Mouse (Mus musculus) frontal cortex, postnatal 10 days (tissue): Measurements from ENCODE around the gene Usp45.
"Not testable (repeated sequence)": the region's sequence is repeated elsewhere in the genome, so short reads cannot be mapped to it uniquely, and the experiment has no call there.

Source experiments
- DNase-seq, 2 experiments: peaks; one replicate each; pipeline ENCODE4 v3.0.0; 2022; ENCODE audit warnings: low spot score in 2 of 2, mixed read lengths in 1 of 2

The Usp45 gene

DNA sequence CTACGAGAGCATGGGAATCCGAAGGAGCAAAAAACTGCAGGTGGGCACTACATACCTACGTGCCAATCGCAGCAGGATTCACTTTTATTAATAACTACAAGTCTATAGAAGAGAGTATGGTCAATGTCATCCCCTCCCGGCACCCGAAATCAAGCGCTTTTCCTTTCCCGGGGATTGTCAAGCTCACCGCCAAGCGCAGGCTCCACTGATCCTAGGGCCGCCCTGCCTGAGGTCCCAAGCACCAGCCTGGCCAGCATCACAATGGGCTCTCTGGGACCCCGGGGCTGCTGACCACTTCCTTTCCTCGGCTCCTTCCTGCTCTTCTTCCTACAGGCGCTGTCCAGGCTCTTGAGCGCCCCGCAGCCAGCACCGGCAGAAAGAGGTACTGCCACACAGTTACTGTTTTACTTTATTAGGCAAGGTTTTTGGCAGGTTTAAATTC, at the start of gene Usp45, which contains the start of gene Tstd3:
Usp45 (plus strand) TSS at position 294 of the 442 bp plus-strand sequence.
Tstd3 (minus strand) TSS at position 350 of the 442 bp plus-strand sequence.
- peak; percentile 72 to 82 for DNase-seq

DNA sequence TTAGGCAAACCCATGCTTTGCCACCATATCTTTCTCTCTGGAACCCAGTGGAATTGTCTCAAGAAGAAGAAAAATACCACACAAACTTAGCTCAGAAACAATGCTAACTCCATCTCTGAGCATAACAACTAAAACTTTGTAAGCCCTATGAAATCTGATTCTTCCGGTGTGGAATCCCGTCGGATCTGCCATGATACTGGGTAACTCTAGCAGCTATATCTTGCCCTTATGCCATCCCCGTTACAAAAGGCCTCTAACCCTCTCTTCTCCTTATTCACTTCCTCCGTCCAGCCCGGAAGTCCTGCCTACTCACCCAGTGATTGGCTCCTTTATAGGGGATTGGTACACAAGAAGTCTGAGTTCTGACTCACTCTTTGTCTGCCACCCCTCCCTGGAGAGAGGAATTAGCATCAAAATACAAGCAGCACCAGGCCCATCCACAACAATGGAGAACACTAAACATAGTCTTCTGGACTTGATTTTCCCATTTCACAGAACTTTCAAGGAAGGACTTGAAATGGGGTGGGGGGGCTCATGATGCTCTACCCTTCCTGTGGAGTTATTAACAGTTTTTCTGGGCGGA, 44.1 kb upstream of the Usp45 start:
- DNase-seq, result no peak

DNA sequence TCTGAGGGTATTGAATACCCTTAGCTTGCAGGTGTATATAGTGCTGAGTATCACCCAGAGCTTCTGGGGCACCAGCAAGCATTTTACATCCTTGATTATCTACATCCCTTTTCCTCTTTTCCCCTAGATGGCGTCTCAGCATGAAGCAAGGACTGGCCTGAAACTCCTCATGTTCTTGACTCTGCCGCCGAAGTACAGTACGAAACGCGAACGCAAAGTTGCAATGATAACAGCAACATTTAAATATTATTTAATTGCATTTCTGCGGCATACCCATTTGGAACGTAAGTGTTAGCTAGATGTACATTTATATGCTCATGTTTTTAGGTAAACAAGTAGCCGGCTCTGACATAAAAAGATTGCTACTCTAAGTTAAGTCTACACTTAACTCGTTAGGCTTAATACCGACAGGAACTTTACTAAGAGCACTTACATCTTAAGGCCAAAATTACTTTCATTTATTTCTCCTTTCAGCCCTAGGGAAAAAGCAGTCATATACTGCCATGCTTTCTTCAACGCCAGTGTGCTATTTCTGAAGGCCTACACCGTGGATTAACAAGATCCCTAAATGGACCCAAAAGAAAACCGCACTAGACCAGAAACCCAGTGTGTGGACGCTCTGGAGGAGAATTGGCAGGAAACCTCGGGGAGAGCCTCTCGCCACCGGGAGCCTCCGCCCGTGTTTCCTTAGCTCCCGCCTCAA, 39.9 kb upstream of the Usp45 start:
- peak; percentile 23 to 29 for DNase-seq

DNA sequence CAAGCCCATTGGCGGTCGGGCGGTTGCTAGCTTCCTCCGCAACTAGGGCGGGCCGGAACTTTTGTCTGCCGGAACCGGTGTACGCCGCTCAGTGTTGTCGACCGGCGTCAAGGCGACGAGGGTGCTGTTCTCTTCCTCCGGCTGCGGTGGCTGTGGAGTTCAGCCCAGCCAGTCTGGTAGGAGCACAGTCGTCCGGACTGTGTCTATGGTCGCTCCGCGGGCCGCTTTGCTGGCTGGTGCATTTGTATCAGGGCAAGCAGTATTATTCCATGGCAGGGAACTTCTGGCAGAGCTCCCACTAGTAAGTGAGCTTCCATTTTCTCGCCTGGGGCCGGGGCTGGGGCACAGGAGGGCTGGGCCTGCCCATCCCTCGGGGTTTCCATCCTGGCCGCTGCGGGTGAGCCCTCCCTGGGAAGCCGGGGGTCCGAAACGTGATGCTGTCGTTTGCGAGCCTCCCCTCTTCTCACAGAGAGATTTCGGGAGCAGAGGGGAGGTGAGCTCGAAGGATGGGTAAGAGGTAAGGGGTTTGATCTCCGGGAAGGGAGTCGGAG, 39.3 kb upstream of the Usp45 start, which contains the start of gene Ccnc:
Ccnc (plus strand) TSS at position 87 of the 551 bp plus-strand sequence.
- DNase-seq, result peak; percentile 85 to 90

DNA sequence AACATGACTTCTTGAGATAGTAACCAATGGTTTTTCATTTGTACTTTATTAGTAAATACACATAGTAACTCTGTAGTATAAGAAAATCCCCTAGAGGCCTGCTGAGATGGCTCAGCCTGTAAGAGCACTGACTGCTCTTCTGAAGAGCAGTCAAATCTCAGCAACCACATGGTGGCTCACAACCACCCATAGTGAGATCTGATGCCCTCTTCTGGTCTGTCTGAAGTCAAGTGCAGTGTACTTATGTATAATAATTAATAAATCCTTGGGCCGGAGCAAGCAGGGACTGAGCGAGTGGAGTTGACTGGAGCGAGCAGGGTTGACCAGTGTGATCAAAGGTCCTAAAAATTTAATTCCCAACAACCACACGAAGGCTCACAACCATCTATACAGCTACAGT, 27.8 kb upstream of the Usp45 start:
- DNase-seq, result no peak

DNA sequence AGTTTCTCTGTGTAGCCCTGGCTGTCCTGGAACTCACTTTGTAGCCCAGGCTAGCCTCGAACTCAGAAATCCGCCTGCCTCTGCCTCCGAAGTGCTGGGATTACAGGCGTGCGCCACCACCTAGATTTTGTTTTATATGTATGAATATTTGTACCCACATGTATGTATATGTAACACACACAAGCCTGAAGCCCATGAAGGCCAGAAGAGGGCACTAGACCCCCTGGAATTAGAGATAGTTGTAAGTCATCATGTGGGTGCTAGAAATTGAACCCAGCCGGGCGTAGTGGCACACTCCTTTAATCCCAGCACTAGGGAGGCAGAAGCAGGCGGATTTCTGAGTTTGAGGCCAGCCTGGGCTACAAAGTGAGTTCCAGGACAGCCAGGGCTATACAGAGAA, 22.8 kb upstream of the Usp45 start:
- not testable (repeated sequence) for DNase-seq

DNA sequence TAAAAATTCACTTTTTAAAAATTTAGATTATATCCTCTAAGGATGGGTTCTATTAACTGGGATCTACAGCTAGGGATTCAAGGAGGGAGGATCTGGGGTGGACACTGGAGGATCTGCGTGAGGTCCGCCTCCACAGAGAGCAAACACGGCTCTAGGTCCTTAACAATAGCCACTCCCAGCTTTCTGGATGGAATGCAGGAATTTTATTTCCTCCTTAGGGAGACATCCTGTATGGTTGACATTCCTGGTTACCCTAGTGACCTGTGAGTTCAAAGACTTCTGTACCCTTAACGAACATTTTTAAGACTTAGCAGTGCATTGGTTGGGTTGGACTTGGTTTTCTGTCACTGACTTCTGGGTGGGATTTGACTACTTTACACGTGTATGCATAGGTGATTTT, 21.2 kb upstream of the Usp45 start:
- DNase-seq, result no peak

DNA sequence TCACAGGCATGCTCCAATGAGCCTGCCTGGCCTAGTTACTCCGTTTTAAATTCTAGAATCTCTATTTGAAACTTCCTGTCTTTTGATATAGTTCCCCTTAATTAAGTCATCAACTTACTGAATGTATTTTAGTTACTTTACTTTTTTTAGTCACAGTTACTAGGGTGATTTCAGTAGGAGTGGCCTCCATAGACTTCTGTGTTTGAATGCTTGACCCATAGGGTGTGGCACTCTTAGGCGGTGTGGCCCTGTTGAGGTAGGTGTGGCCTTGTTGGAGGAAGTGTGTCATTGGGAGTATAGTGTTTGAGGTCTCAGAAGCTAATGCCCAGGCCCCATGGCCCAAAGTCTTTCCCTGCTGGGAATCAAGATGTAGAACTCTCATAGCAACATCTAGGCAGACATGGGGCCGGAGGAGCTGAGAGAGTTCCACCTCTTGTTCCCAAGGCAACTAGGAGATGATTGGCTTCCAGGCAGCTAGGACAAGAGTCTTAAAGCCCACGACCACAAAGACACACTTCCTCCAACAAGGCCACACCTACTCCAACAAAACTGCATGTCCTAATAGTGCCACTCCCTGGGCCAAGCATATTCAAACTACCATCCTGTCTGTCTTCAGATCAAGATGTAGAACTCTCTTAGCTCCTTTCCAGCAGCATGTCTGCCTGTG, 11.7 kb upstream of the Usp45 start:
- DNase-seq, result no peak

DNA sequence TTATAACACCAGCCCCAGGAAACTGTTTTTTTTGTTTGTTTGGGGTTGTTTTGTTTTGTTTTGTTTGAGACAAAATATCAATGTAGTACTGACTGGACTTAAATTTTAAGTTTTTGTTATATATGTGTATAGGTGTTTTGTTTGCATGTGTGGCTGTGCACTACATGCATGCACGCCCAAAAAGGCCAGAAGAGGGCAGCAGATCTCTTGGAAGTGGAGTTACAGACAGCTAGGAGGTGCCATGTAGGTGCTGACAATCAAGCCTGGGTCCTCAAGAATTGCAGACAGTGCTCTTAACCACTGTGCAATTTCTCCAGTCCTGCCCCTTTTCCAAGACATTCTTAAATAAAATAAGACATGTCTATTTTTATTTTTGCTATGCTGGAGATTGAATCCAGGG, 8.1 kb upstream of the Usp45 start:
- no peak for DNase-seq

DNA sequence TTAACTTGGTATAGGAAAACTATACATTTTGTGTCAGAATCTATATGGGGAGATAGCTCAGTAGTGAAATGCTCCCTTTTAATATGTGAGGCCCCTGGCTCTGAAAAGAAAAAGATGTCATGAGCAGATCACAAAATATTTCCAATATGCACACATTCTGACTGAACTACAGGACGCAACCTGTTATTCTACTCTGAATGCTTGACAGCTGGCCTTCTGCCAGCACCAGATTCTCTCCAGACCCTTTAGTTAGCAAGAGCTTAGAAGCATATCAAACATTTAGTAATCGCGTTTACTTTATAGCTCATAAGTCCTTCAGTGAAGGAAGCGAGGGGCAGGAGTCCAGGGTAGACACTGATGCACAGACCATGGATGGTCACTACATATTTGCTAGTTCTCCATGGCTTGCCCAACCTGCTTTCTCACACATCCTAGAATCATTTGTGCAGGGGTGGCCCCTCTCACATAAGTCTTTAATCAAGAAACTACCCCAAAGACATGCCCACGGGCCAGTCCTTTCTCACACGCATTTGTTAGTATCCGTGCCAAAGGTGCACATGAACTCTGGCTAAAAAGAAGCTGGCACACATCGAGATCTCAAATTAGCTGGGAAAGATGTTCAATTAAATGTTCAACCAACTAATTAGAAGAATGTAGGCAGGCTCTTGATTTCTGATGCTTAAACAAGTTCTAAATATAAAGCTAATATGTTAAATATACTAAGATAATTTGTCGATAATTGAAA, 5.4 kb upstream of the Usp45 start:
- DNase-seq, result no peak

DNA sequence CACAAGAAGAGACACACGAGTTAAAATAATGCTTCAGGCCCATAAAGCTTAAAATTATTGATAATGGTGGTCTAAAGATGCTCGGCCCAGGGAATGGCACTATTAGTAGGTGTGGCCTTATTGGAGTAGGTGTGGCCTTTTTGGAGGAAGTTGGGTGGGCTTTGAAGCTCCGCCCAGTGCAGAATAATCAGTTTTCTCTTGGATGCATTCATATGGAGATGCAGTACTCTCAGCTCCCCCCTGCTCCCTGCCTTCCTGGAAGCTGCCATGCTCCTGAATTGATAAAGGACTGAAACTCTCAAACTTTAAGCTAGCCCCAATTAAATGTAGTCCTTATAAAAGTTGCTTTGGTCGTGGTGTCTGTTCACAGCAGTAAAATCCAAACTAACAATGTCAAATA, 3.1 kb upstream of the Usp45 start:
- DNase-seq, result no peak

DNA sequence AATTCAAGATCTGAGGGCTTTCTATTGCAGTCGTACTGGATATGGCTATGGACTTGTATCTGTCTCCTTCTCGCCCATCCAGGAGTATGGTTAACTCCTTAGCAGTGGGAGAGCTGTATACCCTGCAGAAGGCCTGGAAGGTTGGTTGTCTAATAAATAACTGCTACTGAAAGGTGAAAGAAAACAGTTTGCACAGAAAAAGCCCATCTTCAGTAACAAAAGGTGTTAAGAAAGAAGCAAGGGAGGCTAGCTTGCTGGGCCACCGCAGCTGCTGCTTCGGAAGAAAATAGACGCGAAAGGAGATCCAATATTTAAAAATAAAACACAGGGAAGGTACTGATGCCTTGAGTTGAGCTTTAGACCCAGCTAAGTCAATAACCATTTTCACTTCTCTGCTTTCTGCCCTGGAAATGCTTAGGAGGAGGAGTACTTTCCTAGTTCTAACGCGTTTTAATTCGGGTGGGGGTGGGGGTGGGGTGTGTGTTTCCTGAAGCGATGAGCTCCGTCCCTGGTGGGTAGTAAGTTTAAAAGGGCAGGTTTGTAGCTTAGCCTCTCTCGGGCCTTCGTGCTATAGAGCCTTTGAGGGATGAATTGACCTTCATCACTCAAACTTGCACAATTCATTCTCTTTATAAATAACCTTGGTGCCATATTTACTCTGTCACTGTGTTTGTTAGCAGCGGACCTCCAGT, 639 bp upstream of the Usp45 start:
- DNase-seq, result no peak

DNA sequence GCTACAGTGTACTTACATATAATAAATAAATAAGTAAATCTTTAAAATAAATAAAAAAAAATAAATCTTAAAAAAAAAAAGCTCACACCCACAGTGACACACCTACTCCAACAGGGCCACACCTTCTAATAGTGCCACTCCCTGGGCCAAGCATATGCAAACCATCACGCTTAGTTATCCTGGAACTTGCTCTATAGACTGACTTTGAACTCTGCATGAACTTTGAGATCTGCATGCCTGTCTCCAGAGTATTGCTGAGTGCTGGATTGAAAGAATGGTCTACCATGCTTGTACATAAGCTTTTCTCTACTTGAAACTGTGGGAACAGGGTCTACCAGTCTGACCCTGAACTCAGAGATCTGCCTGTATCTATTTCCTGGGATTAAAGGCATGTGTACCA, 4.1 kb downstream of the Usp45 start:
- no peak for DNase-seq

DNA sequence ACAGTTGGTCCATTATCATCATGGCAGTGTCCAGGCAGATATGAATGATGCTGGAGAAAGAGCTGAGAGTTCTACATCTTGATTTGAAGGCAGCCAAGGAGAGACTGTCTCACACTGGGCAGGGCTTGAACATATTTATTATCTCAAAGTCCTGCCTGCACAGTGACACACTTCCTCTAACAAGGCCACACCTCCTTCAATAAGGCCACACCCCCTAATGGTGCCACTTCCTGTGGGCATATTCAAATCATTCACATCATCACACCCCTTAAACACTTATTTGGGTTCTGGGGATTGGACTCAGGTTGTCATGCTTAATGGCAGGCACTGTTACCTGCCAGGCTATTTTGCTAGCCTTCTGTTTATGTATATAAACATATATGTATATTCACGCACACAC, 5.3 kb downstream of the Usp45 start:
- no peak for DNase-seq

DNA sequence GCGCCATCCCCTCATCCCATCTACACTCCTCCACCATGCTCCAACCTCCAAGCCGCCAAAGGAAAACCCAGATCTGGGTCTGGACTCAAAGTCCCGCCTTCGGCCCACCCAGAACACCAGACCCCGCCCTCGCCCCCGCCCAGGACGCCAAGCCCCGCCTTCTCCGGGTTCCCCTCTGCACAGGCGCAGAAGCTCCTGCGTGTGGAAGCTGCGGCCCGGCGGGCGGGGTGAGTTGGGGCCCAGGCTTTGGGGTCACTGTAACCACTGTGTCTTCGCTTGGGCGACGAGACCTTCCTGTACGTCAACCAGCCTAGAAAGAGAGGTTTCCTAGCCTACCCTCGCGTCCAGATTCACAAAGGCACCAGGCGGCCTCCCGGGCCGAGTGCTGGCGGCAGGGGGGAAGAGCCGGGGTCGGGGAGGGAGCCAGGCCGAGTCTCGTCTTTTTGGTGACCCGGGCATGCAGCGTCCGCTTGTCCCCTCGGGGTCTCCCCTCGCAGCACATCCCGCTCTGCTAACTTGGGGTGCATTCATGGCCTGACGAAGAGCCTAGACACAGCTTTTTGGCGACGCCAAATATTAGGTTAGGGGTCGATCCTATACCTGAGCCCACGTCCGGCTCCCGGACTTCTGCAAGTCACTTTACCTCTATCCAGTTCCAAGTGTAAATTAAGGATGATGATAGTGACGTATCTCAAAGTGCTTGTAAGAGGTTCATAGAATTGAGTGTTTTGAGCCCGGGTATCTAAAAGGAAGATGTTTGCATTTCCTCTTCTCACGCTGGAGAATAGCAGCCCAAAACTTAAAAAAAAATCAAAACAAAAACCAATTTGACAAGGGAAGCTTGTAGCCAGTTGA, 9.4 kb downstream of the Usp45 start:
- DNase-seq, result peak; percentile 81 to 90

DNA sequence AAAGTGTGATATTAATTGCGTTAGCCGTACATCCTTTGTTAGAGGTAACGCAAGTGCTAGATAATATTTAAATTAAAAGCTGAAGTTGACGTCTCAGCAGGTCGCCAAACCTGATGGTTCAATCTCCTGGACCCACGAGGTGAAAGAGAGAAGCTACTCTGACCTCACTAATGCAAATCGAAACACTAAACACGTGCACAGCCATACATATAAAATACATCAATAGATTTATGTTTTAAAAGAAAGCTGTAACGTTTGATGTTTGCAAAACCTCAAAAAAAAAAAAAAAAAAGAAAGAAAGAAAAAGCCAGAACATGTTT, 9.9 kb downstream of the Usp45 start:
- no peak for DNase-seq

DNA sequence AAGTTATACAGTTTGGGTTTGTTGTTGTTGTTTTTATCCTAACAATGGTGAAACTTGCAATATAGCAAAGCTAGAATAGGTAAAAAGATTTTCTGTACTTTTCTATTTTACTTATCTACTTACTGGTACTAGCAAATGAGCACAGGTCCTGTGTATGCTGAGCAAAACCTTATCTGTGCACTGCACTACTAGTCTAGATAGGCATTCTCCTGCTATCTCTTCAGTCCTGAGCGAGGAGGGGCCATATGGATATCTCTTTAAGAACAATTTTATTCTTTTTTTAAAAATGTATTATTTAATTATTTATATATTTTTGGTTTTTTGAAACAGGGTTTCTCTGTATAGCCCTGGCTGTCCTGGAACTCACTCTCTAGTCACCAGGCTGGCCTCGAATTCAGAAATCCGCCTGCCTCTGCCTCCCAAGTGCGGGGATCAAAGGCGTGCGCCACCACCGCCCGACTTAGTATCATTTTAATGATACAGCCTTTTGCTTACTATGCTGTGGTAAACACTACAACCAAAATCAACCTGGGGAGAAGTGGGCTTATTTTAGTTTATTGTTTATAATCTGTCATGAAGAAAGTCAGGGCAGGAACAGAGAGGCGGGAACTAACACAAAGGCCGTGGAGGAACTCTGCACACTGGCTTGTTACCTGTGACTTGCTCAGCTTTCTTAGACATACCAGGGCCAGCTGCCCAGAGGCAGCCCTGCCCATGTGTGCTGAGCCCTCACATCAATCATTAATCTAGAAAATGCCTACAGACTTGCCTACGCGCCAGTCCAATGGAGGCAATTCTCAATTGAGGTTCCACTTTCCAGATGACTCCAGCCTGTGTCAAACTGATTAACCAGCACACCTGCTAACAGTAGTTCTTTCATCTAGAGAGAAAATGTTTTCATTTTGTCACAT, 14.1 kb downstream of the Usp45 start:
- DNase-seq, result no peak

DNA sequence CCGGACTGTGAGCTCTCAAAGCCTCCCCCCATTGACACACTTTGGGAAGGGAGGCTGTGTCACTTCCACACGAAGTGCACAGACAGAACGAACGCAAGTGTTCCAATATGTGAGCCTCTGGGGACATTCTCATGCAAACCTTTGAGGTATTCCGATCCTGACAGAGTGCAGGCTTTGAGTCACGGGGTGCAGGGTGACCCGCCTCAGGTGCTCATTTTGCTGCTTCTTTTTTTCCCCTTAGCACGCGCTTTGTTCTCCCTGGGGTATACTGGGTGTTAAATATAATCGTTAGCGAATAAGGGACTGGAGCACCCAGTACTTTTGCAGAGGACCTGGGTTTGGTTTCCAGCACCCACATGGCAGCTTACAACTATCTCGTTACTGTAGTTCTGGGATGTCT, 19.3 kb downstream of the Usp45 start:
- DNase-seq, result no peak

DNA sequence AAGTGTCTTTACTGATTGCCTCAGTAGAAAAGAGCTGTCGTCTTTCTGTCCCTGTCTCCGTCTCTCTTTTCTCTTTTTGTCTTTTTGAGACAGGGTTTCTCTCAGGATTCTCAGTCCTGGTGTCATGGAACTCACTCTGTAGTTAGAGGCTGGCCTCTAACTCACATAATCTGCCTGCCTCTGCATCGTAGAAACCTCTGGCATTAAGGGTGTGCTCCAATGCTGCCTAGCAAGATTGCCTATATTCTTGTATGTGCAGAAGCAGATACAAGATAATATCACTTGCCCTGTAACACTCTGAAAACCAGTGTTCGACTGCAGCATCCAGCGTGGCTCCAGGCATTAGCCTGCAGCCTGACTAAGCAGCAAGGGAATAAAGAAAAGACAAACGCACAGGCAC, 21.9 kb downstream of the Usp45 start:
- no peak for DNase-seq
